Mouse (Mus musculus): ENCODE measurements at regions not wholly inside any gene's neighbourhood (a gene's known extent, or its start where the extent isn't known, plus 50 kb on each side); places are given as distances from the start of the nearest gene placed in this dataset.

DNA sequence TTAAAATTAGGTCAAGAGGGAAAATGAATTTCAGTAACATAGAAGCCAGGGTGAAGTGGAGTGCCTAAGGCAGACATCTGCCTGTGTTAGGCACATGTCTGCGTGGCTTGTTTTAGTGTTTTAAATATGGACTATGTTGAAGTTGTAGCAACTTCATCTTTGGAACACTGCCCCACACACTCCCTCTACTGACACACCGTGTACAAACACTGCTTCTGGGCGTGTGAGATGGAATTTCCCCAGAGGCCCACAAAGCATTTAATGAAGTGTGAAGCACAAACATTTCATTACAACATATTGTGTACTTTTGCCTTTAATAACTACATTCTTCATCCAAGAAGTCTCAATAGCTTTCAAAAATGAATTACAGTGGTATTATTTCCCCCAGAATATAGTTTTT is 114.0 kb upstream of the Ttc29 start:
- no peak overlapping the region for H3K4me2 ChIP-seq (replicated peaks; ENCODE audit: low read depth, low read length, severe bottlenecking)
- WGBS = 57% methylated on average over 3 of the region's 3 CpGs
- H3K9ac ChIP-seq (ENCODE audit: low read depth, low read length, severe bottlenecking) = no peak overlapping the region
- TF ChIP-seq POLR2A (IDR thresholded peaks at IDR 0.05; ENCODE audit: borderline replicate concordance, extremely low read depth, insufficient read depth, insufficient read length) = no peak
- no peaks in the 10 kb centered on the region for H3K27me3 ChIP-seq (ENCODE audit: control insufficient read depth, insufficient read depth, low read length)
- no peaks in the 10 kb centered on the region for H3K9me3 ChIP-seq (ENCODE audit: control insufficient read depth, low read length)
- DNase-seq (ENCODE audit: low spot score) (peak; percentile 8), ATAC-seq (ENCODE audit: low FRiP score, low read depth) (no peak)
- no peaks in the 10 kb centered on the region for H3K4me1 ChIP-seq (ENCODE audit: control insufficient read depth, insufficient read depth, low read length)
- no peaks in the 10 kb centered on the region for H3K36me3 ChIP-seq (ENCODE audit: control insufficient read depth, insufficient read depth, low read length)
- H3K27ac ChIP-seq (replicated peaks; ENCODE audit: low read depth, low read length) = no peak overlapping the region
- no peak overlapping the region for H3K4me3 ChIP-seq (replicated peaks; ENCODE audit: low read length)

DNA sequence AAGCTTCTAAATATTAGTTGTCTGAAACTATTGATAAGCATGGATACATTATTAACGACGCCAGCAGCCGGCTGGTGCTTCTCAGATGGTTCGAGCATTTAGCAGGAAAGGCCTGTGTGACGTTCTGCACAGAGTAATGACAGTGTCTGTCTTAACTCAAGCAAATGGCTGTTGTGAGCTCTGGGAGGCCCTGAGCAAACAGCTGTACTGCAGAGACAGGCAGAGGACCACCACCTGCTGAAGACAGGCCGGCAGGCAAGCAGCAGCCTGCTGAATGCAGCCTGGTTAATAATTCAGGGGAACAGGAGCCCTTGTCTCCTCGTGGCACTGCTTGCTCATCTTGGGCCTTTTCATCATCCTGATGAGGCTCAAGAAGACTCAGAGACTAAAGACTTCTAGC is 105.8 kb upstream of the Ttc29 start:
- H3K4me3 ChIP-seq (replicated peaks; ENCODE audit: low read length) = no peak overlapping the region
- DNase-seq (ENCODE audit: low spot score) (no peak), ATAC-seq (ENCODE audit: low FRiP score, low read depth) (no peak)
- WGBS = 53% methylated on average over 7 of the region's 7 CpGs
- H3K4me1 ChIP-seq (ENCODE audit: control insufficient read depth, insufficient read depth, low read length) = no peaks in the 10 kb centered on the region
- no peaks in the 10 kb centered on the region for H3K27me3 ChIP-seq (ENCODE audit: control insufficient read depth, insufficient read depth, low read length)
- H3K36me3 ChIP-seq (ENCODE audit: control insufficient read depth, insufficient read depth, low read length) = no peaks in the 10 kb centered on the region
- TF ChIP-seq POLR2A (IDR thresholded peaks at IDR 0.05; ENCODE audit: borderline replicate concordance, extremely low read depth, insufficient read depth, insufficient read length) = no peak
- no peak overlapping the region for H3K9ac ChIP-seq (ENCODE audit: low read depth, low read length, severe bottlenecking)
- H3K4me2 ChIP-seq (replicated peaks; ENCODE audit: low read depth, low read length, severe bottlenecking) = no peak overlapping the region
- no peak overlapping the region for H3K27ac ChIP-seq (replicated peaks; ENCODE audit: low read depth, low read length)
- no peaks in the 10 kb centered on the region for H3K9me3 ChIP-seq (ENCODE audit: control insufficient read depth, low read length)

DNA sequence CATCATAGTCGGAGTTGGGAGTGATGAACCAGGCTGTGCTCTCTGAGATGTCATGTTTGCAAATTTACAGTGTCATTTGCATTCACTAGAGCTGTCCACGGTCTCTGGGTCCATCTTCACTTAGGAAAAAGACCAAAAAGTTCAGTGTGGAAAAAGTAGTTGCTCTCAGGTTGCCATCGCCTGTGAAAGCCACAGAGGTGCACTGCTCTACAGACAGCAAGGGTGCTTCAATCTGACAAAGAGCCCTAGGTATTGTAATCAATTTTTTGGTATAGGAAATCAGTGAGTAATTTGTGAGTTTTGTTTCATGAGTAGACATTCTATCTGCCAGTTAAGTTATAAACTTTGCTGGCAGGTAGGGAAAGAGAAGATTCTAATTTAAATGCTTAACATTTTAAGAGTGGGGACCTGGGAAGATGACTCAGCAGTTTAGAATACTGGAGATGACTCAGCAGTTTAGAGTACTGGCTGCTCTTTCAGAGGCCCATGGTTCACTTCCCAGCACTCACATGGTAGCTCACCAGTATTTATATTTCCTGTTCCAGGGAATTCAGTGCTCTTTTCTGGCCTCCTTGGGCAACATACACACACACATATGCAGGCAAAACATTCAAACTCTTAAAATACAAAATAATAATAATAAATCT is 103.0 kb upstream of the Ttc29 start:
- DNase-seq (ENCODE audit: low spot score) (no peak), ATAC-seq (ENCODE audit: low FRiP score, low read depth) (no peak)
- TF ChIP-seq POLR2A (IDR thresholded peaks at IDR 0.05; ENCODE audit: borderline replicate concordance, extremely low read depth, insufficient read depth, insufficient read length) = no peak
- 76% methylated on average over 3 of the region's 3 CpGs for WGBS
- H3K27me3 ChIP-seq (ENCODE audit: control insufficient read depth, insufficient read depth, low read length) = no peaks in the 10 kb centered on the region
- no peak overlapping the region for H3K4me3 ChIP-seq (replicated peaks; ENCODE audit: low read length)
- no peak overlapping the region for H3K27ac ChIP-seq (replicated peaks; ENCODE audit: low read depth, low read length)
- H3K4me1 ChIP-seq (ENCODE audit: control insufficient read depth, insufficient read depth, low read length) = no peaks in the 10 kb centered on the region
- H3K4me2 ChIP-seq (replicated peaks; ENCODE audit: low read depth, low read length, severe bottlenecking) = no peak overlapping the region
- H3K9me3 ChIP-seq (ENCODE audit: control insufficient read depth, low read length) = no peaks in the 10 kb centered on the region
- H3K36me3 ChIP-seq (ENCODE audit: control insufficient read depth, insufficient read depth, low read length) = no peaks in the 10 kb centered on the region
- H3K9ac ChIP-seq (ENCODE audit: low read depth, low read length, severe bottlenecking) = no peak overlapping the region

DNA sequence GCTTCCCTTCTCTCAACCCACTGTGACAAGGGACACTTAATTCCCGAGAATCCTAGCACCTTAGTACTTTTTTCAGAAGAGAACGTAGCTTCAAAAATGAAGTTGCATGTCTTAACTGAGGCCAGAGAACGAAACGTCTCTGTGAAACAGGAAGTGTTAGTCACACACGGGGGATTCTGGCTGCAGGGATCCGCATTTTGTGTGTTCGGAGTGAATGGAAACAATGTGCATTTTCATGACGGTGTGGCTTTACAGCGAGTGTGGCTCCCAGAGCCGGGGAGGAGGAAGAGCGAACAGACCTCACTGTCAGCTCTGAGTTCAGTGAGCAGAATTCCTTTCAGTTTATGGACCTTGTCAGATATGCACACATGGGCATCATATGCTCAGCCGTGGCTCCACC is 100.0 kb upstream of the Ttc29 start:
- no peak for DNase-seq (ENCODE audit: low spot score)
- Histone ChIP-seq H3K36me3 (ENCODE audit: control insufficient read depth, insufficient read depth, low read length) (no peaks in the 10 kb centered on the region), H3K4me1 (ENCODE audit: control insufficient read depth, insufficient read depth, low read length) (no peaks in the 10 kb centered on the region), H3K9ac (ENCODE audit: low read depth, low read length, severe bottlenecking) (no peak overlapping the region), H3K27ac (replicated peaks; ENCODE audit: low read depth, low read length) (no peak overlapping the region), H3K9me3 (ENCODE audit: control insufficient read depth, low read length) (no peaks in the 10 kb centered on the region), H3K27me3 (ENCODE audit: control insufficient read depth, insufficient read depth, low read length) (no peaks in the 10 kb centered on the region), H3K4me3 (replicated peaks; ENCODE audit: low read length) (no peak overlapping the region), H3K4me2 (replicated peaks; ENCODE audit: low read depth, low read length, severe bottlenecking) (no peak overlapping the region)
- 36% methylated on average over 12 of the region's 12 CpGs for WGBS
- ATAC-seq (ENCODE audit: low FRiP score, low read depth) = no peak
- no peak for TF ChIP-seq POLR2A (IDR thresholded peaks at IDR 0.05; ENCODE audit: borderline replicate concordance, extremely low read depth, insufficient read depth, insufficient read length)

DNA sequence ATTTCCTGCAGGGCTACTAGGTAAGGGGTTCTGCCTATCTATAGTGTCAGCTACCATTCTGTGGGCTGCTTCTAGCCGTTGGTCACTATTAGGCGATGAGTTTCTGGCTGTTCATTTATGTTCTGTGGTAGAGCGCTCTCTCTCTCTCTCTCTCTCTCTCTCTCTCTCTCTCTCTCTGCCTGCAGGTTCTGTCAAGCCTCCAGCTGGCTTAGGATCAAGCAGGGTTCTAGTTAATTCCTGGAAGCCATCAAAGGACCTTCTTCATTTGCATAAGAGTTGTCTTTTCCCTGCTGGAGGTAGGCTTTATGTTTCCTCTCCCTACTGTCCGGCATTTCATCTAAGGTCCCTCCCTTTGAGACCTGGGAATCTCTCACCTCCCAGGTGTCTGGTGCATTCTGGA is 98.6 kb upstream of the Ttc29 start:
- Histone ChIP-seq H3K9me3 (ENCODE audit: control insufficient read depth, low read length) (no peaks in the 10 kb centered on the region), H3K36me3 (ENCODE audit: control insufficient read depth, insufficient read depth, low read length) (no peaks in the 10 kb centered on the region), H3K27ac (replicated peaks; ENCODE audit: low read depth, low read length) (no peak overlapping the region), H3K4me3 (replicated peaks; ENCODE audit: low read length) (no peak overlapping the region), H3K4me2 (replicated peaks; ENCODE audit: low read depth, low read length, severe bottlenecking) (no peak overlapping the region), H3K9ac (ENCODE audit: low read depth, low read length, severe bottlenecking) (no peak overlapping the region), H3K4me1 (ENCODE audit: control insufficient read depth, insufficient read depth, low read length) (no peaks in the 10 kb centered on the region), H3K27me3 (ENCODE audit: control insufficient read depth, insufficient read depth, low read length) (no peaks in the 10 kb centered on the region)
- 27% methylated on average over 4 of the region's 4 CpGs for WGBS
- TF ChIP-seq POLR2A (IDR thresholded peaks at IDR 0.05; ENCODE audit: borderline replicate concordance, extremely low read depth, insufficient read depth, insufficient read length) = no peak
- DNase-seq (ENCODE audit: low spot score) (no peak), ATAC-seq (ENCODE audit: low FRiP score, low read depth) (no peak)

DNA sequence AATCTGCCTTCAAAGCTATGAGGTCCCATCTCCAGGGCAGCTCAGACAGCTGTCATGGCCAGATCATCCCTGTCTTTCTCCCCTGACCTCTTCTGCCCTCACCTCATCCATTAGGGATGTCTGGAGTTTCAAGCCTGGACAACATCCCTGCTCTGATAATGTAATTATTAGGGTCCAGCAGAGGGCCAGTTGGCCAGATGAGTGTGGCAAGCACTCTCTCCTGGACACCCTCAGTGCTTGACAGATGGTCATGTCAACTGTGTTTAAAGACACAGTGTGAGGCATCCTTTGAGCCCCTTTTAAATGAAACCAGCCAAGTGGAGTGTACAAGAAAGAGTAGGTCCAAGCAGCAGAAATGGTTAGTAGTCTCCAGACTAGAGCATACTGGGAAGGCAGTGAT is 95.9 kb upstream of the Ttc29 start:
- no peak for TF ChIP-seq POLR2A (IDR thresholded peaks at IDR 0.05; ENCODE audit: borderline replicate concordance, extremely low read depth, insufficient read depth, insufficient read length)
- Histone ChIP-seq H3K9ac (ENCODE audit: low read depth, low read length, severe bottlenecking) (no peak overlapping the region), H3K9me3 (ENCODE audit: control insufficient read depth, low read length) (no peaks in the 10 kb centered on the region), H3K27me3 (ENCODE audit: control insufficient read depth, insufficient read depth, low read length) (no peaks in the 10 kb centered on the region), H3K4me2 (replicated peaks; ENCODE audit: low read depth, low read length, severe bottlenecking) (no peak overlapping the region), H3K4me1 (ENCODE audit: control insufficient read depth, insufficient read depth, low read length) (no peaks in the 10 kb centered on the region), H3K36me3 (ENCODE audit: control insufficient read depth, insufficient read depth, low read length) (no peaks in the 10 kb centered on the region), H3K27ac (replicated peaks; ENCODE audit: low read depth, low read length) (no peak overlapping the region), H3K4me3 (replicated peaks; ENCODE audit: low read length) (no peak overlapping the region)
- no peak for DNase-seq (ENCODE audit: low spot score)
- no peak for ATAC-seq (ENCODE audit: low FRiP score, low read depth)

Data from limb, embryonic 14.5 days (tissue).